Mouse (Mus musculus) erythroblast, adult 5-6 weeks (primary cell): ENCODE measurements at regions not wholly inside any gene's neighbourhood (a gene's known extent, or its start where the extent isn't known, plus 50 kb on each side); places are given as distances from the start of the nearest gene placed in this dataset.
A peak's percentile ranks its signal among the peaks of the same experiment; 100 is the strongest.

ENCODE experiments used
- ATAC-seq: replicated peaks from 2 replicates; pipeline ENCODE4 v1.8.0; 2016; ENCODE audit warnings: moderate number of reproducible peaks, mild to moderate bottlenecking, moderate TSS enrichment, inconsistent platforms; ENCODE audit not compliant: poor library complexity, low FRiP score, severe bottlenecking

DNA sequence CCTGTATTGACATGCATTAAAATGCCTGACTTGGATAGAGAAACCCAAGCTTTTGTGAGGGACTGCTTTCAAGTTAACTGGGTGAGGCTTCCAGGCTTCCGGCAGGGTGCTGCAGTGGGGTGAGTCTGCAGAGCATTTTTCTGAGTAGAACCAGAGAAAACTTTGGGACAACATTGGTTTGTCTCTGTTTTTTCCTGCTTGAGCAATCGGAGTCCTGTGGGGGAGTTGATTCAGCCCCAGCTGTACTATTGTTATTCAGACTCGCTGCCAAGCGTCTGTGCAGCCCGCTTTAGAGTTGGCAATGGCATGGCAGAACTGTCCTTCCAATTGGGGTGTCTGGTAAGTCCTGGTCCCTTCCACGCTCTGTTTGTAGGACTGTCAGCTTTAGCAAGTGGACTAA, 204.8 kb upstream of the P2ry1 start:
- ATAC-seq = no peak

DNA sequence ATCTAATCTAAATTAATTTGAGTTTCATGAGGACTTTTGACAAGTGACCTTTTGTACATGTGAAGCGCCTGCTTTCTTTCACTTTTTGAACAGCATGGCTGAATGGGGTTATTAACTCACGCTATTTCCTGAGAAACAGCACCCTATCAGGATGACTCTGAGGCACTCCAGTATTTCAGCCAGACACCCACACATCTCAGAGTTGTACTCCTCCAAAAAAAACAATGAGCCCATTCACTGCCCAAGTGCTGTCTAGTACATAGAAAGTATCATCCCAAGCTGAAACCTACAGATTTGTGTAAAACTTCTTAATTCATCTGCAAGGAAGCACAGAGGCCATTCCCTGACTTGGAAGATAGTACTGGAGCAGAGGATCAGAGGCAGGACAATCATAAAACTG, 204.1 kb upstream of the P2ry1 start:
- ATAC-seq = no peak

DNA sequence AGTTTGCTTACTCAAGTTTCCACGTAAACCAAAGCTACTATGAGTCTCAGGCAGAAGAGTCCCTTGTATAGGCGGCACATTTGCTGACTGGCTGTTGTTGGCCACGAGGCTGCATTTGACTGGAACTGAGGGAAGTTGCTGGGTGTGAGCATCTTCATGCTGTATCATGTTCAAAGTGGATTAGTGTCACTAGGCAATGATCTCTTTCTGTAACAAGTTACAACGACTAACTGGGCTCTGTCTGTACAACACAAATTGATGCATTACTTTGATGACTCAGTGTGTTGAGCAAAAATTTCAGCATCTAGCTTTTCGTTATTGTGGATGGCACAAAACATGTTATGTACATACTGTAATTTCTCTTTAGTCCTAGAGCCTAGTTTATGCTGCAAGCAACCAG, 203.7 kb upstream of the P2ry1 start:
- no peak for ATAC-seq

DNA sequence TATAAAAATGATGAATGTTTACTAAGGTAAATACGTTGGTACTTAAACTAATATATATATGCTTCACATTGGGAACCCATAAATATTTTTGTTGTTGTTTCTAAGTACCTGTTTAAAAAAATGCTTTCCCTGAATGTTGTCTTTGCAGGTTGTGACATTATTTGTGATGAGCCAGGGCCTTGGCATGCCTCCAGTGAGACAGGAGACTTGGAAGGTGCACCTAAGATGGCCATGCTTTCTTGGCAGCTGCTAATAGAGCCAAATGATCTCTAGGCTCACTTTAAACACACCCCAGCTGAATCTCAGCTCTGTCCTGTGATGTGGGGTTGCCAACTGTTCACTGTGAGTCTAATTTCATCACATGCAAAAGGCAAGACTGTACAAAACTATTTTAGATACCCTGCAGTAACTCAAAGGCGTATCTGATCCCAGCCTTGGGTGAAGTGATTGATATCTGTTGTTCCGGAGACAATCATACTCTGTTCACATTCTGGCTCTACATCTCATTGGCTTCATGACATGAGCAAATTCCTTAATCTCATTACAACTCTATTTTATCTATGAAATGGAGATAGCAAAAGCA, 197.8 kb upstream of the P2ry1 start:
- ATAC-seq = no peak

DNA sequence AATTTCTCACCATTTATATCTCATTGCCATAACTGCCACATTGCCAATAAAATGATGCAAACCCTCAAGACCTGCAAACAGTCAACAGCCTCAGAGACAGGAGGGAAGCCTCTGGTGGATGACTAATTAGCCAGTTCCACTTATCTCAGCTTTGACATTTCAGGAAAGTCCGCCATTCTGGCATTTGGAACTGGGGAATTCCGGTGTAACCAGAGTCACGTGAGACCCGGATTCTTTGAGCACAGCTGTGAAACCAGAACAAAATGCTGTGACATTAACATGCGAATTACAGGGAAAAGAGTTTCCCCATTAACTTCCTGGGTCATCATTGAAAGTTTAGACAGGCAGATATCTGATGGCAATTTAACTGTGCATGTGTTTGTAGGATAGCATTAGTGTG, 190.7 kb upstream of the P2ry1 start:
- no peak for ATAC-seq

DNA sequence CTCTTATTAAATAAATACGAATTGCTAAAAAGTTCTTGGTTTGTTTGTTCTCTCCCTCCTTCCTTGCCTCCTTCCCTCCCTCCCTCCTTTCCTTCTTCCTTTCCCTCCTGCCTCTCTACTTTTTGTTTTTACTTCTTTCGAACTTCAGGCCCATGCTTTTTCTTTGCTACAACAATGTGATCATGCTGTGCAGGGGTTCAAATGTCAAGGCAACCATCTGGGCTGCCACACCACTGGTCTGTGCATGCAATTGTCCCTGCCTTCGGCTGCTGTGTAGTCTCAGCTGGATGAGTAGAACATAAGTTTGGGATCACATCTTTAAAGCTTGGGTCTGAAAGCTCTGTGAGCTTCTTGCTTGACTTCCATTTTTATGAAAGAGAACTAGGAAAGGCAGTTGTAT, 189.1 kb upstream of the P2ry1 start:
- ATAC-seq = no peak

DNA sequence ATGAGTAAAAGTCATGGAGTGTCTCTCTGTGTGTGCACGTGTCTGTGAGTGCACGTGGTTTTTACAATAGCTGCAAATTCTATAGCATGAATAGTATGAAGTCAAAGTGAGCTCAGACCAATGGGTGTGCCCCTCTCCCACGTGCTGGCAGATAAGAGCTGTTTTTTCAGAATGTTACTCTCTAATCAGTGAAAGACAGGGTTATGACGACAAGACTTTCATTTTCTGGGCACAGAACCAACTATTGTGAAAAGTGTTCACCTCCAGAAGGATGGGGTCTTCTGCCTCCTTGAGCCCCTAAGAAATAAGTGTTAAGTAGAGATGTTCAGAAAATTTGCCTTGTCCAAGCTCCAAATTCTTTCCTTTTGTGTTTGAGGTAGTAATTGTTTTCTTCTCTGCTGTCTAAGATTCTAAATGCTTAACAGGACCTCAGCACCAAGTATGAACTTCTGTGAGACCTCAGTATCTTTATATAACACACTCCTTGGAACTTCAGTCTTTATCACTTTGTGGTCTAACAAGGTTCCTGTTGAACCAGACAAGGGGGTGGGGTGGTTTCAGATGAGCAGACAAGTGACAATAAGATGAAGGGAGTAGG, 182.8 kb upstream of the P2ry1 start:
- peak; percentile 87 for ATAC-seq

DNA sequence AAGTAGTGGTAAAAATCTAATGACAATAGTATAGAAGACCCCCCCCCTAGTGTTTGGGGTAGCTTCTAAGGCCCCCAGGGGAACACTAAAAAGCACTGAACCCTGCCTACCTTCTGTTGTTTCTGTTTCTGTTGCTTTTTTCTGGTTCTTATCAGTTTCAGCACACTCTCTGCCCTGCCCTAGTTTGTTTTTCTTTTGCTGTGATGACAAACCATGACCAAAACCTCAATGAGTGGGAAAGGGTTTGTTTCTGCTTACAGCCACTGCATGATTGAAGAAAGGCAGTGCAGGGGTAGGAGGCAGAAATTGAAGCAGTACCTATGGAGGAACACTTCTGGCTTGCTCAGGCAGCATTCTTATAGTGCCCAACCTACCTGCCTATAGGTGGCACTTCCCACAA, 181.1 kb upstream of the P2ry1 start:
- ATAC-seq = peak; percentile 50

DNA sequence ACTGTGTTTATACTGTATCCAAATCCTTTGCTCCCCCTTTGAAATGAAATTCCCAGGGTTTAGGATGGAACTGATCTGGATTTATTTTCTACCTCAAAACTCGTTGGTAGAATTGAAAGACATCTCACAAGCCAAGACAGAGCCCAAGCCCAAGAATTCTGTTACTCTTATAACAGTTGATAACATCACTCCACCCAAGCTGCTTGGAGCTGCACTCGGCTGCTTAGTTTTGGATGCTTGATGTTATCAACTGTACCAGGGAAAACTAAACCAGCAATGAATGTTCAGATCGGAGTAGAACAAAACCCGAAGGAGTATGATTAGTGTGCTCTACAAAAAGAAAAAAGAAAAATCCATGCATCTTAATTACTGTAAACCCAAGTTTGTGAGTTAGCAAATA, 175.8 kb upstream of the P2ry1 start:
- ATAC-seq = no peak

DNA sequence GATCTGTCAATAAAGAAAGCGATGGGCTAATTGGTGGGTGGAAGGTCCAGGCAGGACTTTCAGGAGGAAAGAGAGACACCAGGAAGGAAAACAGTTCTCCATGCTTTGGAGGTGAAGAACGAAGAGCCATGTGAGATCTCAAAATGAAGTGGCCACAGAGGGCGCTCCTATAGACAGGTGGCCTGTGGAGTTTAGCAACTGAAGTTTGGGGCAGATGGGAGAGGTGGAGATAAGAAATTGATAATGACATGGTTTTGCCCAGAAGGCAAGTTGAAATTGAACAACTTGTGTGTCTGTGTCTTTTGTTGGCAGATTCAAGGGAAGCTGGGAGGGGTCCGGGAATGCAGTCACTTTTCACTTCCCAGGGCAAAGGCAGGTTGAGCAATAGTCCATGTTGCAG, 170.2 kb upstream of the P2ry1 start:
- ATAC-seq = peak; percentile 85

DNA sequence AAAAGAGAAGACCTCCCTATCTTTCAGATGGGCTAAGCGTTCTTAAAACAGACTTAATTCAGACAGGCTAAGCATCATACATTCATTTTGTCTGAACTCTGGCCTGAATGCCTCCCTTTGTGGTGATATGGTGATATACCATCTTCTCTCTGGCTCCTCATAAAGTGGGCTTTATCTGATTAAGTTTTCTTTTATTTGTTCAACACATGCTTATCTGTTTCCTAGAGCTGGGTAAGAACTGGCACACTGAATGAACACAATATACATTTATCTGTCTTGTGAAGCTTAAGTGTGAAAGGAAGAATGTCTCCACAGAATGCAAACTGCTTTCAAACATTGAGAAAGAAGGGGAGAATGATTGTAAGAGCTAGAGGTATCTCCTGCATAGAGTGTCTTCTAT, 160.7 kb upstream of the P2ry1 start:
- no peak for ATAC-seq

DNA sequence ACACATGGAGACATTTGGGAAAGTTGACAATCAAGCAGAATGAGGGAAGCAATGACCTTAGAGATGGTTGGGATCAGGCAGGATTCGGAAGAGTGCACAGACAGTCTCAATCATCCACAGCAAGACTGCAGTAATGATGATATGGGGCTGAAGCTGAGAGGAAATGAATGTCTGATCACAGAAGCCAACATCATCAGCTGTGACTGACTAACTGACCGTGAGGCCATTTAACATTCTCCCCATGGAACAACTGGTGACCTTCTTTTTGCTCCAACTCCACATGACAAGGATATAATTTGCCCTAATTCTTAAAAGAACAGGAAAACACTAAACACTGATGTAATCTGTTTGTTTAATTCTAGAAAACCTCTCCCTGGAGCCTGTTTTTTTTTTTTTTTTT, 157.3 kb upstream of the P2ry1 start:
- ATAC-seq = no peak

DNA sequence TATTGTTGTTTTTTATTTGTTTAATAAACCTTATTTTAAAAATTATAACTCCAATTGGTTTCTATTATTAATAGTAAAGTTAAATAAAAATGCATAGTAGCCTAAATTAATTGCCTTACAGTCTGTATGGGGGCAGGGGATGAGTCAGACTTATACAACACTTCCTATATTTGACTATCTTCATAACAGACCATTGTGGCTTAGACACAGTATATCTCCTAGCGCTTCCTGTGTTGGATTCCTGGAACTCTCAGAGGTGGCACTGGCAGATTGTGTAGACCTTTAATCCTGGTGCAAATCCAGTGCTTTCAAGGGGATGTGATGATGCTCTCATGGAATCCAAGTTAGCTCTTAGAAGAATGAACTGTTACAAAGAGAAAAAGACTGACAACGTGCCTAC, 154.2 kb upstream of the P2ry1 start:
- ATAC-seq = no peak

DNA sequence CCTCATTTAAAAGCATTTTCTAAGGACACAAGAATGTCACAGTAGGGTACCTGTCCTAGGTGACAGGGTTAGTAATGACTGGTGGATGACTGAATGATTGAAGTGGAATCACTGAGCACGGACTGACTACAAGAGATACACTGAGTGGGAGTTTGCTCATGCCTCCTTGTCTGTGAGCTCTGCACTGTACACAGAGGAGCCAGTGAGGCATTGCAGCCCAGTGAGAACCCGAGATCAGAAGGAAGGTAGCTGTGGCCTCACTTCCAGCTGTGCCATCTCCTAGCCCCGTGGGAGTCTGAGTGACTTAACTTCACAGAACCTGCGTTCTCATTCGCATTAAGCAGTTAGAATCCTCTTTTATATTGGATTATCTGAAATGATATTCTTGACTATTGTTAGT, 148.8 kb upstream of the P2ry1 start:
- no peak for ATAC-seq

DNA sequence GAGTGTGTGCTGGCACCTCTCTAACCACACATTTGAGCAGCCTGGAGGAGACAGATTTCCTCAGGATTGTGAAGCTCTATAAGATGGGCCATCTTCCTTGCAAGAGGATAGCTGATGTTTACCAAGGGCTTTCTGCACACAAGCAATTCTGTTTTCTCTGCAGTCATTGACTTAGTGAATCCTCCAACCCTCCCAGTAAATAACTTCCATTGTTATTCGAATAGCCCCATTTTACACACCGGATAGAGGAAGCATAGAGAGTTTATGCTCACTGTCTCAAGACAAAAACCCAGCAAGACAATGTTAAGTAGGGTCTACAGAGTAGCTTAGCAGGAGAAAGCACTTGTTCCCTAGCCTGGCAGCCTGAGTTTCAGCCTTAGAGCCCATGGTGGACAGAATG, 146.9 kb upstream of the P2ry1 start:
- ATAC-seq = no peak

DNA sequence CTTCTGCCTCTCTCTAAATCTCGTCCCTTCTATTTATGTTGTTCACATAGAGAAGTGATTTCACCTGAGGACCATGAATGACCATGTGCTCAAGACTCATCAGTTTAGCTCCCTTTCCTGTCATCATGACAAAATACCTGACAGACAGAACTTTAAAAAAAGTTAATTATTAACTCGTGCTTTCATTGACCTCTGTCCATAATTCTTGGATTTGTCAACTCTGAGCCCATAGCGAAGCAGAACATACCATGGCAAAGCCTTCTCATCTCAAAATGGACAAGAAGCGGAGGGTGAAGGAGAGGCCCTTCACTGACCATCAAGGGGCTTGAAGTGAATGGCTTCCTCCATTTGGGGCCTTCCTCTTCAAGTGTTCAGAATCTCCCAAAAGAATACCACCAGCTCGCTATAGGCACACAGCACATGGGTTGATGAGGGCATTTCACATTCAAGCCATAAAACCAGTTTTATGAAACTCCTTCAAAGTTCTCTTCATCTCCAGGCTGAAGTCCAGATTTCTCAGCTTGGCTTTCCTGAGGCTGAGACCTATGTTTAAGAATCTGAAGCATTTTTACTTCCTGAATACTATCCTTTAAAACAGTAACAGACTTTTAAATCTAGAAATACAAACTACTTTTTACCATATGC, 144.0 kb upstream of the P2ry1 start:
- ATAC-seq = no peak

DNA sequence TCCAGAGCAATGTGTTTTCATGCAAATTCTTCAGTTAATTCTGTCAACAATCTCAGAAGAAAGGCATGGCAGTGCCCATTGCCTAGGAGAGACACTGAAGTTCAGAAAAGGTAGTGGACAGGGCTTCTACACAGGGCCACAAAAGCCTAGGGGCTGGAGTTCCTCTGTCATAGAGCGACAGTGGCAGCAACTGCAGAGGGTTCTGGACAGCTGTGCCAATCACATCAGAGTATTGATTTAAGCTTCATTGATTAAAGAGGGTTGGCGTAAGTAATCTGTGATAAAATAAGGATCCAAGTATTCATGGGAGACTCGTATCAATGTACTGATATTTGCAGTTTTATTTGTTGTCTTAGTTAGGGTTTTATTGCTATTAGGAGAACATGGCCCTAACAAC, 143.5 kb upstream of the P2ry1 start:
- no peak for ATAC-seq

DNA sequence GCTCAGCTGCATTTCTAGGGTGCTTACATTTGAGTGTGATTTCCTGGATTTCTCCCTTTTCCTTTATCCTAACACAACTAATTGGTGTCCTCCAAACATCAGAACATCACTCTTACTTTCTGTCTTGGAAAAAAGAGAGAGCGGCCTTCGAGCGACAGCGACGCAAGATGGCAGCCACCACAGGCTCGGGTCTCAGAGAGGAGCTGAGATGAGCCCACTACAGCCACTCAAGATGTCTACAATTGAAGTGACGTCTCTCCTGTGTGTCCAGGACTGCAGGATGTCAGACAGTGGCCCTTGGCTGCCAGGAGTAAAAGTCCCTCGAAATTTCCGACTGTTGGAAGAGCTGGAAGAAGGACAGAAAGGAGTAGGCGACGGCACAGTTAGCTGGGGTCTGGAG, 125.7 kb upstream of the P2ry1 start:
- peak; percentile 69 for ATAC-seq

DNA sequence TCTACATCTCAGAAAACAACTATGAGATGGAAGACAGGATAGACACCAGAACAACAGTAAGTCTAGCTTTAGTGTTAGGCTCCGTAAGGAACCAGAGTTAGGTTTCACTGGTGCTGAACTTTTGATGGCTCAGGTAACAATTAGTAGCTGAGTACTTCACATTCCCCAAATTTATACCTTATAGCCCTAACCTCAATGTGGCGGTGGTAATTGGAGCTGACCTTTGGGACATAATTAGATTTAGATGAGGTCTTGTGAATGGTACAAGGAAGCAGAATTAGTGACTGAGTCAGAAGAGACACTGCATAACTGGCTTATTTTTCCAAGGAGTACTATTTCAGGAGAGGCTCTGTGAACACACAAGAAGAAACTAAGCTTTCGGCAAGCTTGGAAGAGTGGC, 123.7 kb upstream of the P2ry1 start:
- no peak for ATAC-seq

DNA sequence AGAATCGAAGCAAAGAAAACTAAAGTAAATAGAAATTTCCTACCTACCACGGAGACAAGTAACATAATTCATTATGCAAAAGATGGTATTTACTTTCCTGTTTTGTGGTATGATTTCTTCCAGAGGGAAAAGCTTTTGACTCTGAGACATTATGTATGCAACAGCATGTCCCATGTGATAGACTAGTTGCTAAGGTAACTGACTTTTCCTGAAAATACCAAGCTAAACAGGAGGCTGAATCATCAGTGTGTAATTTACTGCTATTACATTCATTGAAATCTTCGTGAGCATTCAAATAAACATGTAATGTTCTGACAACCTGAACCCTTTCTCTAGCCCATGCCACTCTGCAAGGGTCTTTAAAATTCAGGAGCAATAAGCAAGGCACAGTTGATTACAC, 118.6 kb upstream of the P2ry1 start:
- no peak for ATAC-seq

DNA sequence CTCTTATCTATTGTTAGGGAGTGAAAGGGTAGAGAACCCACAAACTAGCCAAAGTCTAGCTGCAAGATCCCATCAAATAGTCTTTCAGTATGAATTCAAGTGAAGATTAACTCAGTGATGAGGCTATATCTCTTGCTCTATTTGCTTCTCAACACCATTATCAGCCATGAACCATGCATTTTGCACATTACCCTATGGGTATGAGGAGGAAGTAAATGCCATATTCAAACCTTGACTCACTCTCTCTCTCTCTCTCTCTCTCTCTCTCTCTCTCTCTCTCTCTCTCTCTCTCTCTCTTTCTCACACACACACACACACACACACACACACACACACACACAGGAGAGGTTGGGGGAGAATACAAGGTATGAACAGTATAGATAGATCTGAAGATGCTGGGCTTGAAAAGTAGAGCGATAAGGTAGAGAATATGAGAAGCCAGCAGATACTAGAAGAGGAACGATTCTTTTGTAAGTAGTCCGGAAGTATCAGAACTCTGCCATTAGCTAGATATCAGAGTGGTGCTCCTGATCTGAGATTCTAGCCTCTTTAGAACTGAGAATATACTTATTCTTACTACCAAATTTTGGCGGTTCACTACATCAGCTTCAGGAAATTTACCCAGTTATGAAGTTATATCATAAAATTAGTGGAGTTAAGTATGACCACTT, 113.3 kb upstream of the P2ry1 start:
- no peak for ATAC-seq
